Mouse (Mus musculus): ENCODE data around the gene Nyx. TPM values are rescaled to one million over a fixed set of nuclear protein-coding genes. Genes with fewer than 3 reads are reported as not detected.

Nyx gene
- polyA plus RNA-seq, 1 experiment from 2014 or later, result 0.03 TPM

Other genes starting within 250 kb of the Nyx start
- gene Ddx3x, start 185.1 kb upstream of the Nyx start, polyA plus RNA-seq (2016; fragmentation: Nextera tagmentation; extraction: Ambion mirVana), result 101 and 118 TPM in 2 replicates
- 0.12 and 0.64 TPM in 2 replicates for gene Gpr34, start 166.0 kb downstream of the Nyx start, polyA plus RNA-seq (2016; fragmentation: Nextera tagmentation; extraction: Ambion mirVana)
- gene Gpr82, start 195.3 kb downstream of the Nyx start, polyA plus RNA-seq (2016; fragmentation: Nextera tagmentation; extraction: Ambion mirVana), result 0.12 and 0.20 TPM in 2 replicates